Mouse (Mus musculus): Measurements from ENCODE around the gene Gtf2ird1.
A peak's percentile ranks its signal among the peaks of the same experiment; 100 is the strongest.

Gene Gtf2ird1

GRCm38 (mm10) chr5:134442066-134442465, 14.4 kb downstream of the Gtf2ird1 start:
- DNase-seq: no peak

- DNase-seq: no peak
These were observed 15.4 kb downstream of the Gtf2ird1 start for GRCm38 (mm10) chr5:134441105-134441504.

GRCm38 (mm10) chr5:134440098-134440497, 16.4 kb downstream of the Gtf2ird1 start:
- DNase-seq: peak in 1 of 2 experiments; percentile 34

- DNase-seq: no peak
These were observed 17.0 kb downstream of the Gtf2ird1 start for GRCm38 (mm10) chr5:134439481-134439880.

DNA sequence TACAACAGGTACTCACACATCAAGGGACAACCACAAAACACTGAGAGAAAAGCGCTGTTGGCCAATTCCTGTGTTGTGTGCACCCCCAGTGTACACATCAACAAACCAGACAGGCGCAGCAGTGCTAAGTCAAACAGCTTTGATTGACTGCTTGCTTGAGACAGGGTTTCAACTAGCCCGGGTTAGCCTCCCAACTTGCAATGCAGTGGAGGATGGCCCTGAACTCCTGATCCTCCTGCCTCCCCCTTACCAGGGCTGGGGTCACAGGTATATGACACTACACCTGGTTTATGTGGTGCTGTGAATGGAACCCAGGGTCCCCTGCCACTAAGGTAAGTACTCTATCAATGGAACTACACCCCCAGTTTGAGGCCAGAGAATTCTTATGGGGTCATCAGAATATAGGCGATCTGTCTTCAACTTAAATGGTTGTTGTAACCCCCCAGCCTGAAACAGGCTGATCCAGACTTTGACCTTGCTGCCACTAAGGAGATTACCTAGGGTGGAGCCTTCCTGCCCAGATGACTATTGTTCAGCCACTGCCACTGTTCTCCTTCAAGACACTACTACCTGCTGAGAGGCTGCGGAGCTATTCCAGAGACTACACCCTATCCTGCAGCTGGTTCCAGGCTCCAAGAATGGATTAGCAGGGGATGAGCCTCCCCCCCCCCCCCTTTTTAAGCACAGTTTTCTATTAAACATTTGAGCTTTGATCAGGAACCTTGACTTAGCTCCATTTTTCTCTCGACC, 17.7 kb downstream of the Gtf2ird1 start:
- no peak for DNase-seq

GRCm38 (mm10) chr5:134437459-134437827, 19.1 kb downstream of the Gtf2ird1 start:
- peak; percentile 63 to 68 for DNase-seq

GRCm38 (mm10) chr5:134436782-134437458, 19.6 kb downstream of the Gtf2ird1 start:
- DNase-seq: no peak

- peak; percentile 74 to 75 for DNase-seq
These were observed 20.6 kb downstream of the Gtf2ird1 start for GRCm38 (mm10) chr5:134435836-134436331.

- DNase-seq: no peak
These were observed 23.4 kb downstream of the Gtf2ird1 start for GRCm38 (mm10) chr5:134433137-134433536.

DNA sequence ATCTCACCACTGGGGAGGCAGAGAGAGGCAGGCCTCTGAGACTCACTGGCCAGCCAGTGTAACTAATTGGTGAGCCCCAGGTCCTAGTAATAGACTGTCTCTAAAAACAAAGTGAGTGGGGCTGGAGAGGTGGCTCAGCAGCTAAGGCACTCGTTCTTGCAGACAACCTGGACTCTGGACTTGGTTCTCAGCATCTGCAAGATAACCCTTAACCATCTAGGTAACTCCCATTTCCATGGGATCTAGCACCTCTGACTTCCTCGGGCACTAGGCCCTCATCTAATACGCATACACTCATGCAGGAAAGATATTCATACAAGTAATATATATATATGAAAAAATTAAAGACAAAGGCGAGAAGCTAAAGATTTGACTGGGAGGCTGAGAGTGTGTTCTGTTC, 26.4 kb downstream of the Gtf2ird1 start:
- DNase-seq: no peak

DNA sequence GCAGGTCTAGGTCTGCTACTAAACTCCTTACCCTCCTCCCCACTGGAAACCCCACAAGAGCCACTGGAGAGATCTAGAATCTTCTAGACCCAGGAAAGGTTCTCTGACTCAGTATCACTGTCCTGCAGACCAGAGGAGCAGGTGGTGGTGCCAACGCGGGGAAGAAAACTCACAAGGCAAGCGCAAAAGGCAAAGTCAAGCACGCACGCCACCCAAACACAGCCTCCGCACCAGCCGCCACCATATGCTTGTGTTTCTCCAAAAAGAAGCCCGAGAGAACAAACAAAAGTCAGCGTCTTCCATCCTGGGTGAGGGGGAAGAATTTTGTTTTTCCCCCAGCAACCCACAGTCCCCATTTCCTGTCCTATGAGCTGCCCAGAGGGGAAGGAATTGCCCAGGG, 28.9 kb downstream of the Gtf2ird1 start:
- no peak for DNase-seq

- peak in 1 of 2 experiments; percentile 30 for DNase-seq
These were observed 30.9 kb downstream of the Gtf2ird1 start for GRCm38 (mm10) chr5:134425601-134426000.

DNA sequence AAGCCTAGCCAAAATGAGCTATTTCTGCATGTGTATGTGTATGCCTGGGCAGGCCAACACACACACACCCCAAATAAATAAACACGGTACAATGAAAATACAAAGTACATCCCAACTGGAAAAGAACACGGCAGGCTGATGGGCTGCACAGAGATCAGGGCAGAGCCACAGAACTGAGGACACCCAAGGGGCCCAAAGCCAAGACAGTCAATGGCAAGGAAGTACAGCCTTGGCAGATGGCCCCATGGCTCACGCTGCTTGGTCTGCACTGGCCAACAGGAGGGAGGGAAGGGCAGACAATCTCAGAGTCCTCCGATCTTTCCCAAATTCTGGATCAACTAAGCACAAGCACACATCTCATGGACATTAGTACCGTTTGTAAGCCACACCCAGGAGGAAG, 32.6 kb downstream of the Gtf2ird1 start:
- DNase-seq: peak; percentile 93 to 96

DNA sequence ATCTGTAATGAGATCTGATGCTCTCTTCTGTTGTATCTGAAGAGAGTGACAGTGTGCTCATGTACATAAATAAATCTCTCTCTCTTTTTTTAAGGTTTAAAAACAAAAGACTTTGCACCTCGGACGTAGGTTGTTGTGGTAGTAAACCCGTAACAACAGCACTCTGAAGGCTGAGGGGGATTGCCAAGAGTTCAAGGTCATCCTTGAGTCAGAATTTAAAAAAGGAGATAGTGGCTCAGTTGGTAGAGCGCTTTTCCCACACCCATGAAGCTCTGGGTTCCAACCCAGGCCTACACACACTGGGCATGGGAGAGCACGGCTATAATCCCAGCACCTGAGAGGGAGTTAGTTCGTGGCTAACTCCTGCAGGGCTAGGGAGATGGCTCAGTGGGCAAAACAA, 33.1 kb downstream of the Gtf2ird1 start:
- no peak for DNase-seq

DNA sequence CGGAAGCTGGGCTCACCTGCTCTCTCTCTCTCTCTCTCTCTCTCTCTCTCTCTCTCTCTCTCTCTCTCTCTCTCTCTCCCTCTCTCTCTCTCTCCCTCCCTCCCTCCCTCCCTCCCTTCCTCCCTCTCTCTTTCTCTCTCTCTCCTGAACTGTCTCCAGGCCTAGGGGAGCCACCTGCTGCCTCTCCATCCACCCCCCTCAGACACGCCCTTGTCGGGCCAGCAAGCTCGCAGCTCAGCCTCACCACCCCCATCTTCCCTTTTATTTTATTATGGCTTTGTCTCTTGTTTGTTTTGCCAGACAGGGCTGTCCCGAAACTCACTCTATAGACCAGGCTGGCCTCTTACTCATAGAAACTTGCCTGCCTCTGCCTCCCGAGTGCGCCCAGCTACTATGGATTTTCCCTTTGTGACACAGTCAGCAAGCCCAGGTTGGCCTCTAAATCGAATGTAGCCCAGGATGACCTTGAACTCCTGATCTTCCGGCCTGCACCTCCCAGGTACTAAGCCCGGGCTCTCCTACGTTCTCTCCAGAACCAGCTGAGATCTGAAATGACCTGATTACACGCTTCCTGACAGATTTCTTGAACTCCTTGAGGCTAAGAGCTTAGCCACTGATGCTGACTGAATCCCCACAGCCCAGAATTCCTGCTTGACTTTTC, 34.1 kb downstream of the Gtf2ird1 start:
- no peak for DNase-seq

- DNase-seq: peak; percentile 72 to 82
These were observed 35.5 kb downstream of the Gtf2ird1 start for GRCm38 (mm10) chr5:134421061-134421460.

DNA sequence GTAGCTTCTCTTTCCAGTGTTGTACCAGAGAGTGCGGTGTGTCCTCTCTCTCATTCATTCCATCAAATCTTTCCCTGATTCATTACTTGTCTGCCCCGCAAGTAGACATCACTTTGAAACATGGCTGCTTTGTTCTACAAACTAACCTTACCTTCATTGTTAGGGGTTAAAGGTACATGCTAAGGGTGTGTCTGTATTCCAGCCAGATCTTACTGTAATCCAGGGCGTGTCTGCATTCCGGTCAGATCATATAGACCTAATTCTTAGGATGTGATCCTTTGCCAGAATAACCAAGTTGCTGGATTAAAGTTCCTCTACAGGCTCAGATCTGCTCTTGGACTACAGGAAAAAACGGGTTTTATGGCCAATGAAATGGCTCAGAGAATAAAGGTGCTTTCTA, 36.8 kb downstream of the Gtf2ird1 start:
- no peak for DNase-seq

DNA sequence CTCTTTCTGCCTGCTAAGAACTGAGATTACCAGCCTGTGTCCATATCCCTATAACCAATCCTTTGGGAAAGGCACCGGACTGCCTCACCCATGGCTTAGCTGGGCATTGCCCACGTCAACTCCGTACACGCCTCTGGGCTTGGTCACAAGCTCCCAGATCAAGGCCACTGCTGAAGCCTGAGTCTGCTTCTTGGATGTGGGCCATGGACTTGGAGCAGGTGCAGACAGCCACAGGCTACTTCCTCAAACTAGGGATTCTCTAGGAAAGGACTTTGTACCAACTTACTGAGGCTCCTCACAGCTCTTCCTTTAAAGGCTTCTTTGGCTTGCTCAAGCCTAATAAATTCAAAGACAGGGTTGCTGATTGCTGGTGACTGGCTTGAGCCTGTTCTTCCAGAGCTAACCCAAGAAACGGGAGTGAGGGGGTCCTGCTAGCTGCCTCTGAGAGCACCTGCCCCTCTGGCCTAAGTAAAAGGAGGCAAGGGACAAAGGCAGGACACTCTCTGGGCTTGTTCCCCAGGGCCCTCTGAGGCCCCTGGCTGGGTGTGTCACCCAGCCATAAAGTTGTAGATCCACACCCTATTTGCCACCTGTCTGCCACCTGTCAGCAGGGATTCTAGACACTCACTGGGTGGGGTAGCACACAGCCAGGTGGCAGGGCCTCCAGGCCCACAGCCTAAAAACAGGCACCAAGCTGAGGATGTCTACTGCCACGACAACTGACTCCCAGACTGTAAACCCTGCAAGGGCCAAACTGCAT, 38.0 kb downstream of the Gtf2ird1 start:
- peak; percentile 36 to 50 for DNase-seq

GRCm38 (mm10) chr5:134412341-134412740, 44.2 kb downstream of the Gtf2ird1 start:
- DNase-seq: no peak

GRCm38 (mm10) chr5:134410307-134410836, 46.1 kb downstream of the Gtf2ird1 start:
- no peak for DNase-seq

GRCm38 (mm10) chr5:134409606-134410306, 46.8 kb downstream of the Gtf2ird1 start:
- DNase-seq: no peak

GRCm38 (mm10) chr5:134408119-134408518, 48.4 kb downstream of the Gtf2ird1 start:
- DNase-seq: no peak
